Mouse (Mus musculus) liver, postnatal 0 days (tissue): Measurements from ENCODE around the gene Zdhhc12.

Experiments
- CTCF ChIP-seq: sonication (generic); IDR thresholded peaks from 2 replicates; pipeline ENCODE4 v1.5.1; 2016; ENCODE audit warnings: antibody characterized with exemption, low read depth
- EP300 ChIP-seq: IDR thresholded peaks from 2 replicates; pipeline ENCODE4 v1.6.1; 2016; ENCODE audit warnings: antibody characterized with exemption, low read depth, mild to moderate bottlenecking

DNA sequence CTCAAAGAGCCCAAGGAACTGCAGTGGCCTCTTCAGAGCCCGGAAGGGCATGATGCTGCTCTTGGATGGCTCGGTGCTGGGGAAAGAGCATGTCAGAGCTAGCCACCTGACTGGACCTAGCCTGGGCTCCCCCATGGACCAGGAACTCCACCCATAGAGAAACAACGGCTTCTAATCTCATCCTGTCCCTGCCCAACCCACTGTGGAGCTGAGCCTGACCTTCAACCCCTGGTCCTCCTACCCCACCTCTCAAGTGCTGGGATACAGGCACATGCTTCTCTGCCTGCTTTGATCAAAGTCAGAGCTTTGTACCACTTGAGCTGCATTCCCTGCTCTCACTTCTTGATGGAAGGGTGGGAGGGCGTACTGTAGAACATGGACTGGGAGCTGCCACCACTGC lies 14.8 kb upstream of the Zdhhc12 start:
- TF ChIP-seq CTCF (no peak), EP300 (no peak)
